Mouse (Mus musculus) lung, postnatal 36 days (tissue): Measurements from ENCODE around the gene Szt2.

Source experiments
- DNase-seq: peaks from one replicate; pipeline ENCODE4 v3.0.0; 2022; ENCODE audit warnings: mixed read lengths

Szt2 gene

DNA sequence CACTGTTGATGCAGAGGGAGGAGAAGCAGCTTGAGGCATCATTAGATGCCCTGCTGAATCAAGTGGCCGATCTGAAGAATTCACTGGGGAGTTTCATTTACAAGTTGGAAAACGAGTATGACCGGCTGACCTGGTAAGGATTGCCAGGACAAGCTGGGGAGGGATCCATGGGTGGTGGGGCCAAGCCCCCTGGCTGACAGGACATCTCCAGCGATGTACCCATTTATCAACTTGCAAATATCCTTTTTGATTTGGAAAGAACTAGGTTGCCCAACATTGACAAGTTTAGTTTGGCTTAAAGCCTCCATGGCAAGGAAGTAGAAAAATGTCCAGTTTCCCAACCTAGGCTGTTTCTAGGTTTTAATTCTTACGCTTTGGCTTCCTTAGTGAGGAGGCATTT is 1.8 kb upstream of the Szt2 start:
- DNase-seq, result no peak

GRCm38 (mm10) chr4:118402701-118403100 is 6.4 kb downstream of the Szt2 start:
- no peak for DNase-seq

DNA sequence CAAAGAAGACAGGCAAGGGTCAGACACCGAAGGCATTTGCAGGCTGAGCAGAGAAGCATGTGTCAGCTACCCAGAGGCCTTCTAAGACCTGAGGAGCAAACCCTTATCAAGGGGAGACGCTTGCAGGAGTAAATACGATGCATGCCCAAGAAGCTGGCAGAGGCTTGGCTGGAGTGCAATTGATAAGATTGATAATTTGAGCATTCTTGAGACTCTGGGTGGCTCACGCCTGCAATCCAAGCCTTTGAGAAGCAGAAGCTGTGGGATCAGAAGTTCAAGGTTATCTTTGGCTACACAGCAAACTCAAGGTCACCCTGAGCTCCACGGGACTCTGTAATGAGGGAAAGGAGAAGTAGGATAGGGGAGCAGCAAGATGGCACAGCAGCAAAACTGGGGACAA is 7.2 kb downstream of the Szt2 start:
- DNase-seq, result no peak

- DNase-seq, result no peak
These were observed 7.7 kb downstream of the Szt2 start for GRCm38 (mm10) chr4:118401421-118401820.

- DNase-seq, result peak; percentile 83
These were observed 10.7 kb downstream of the Szt2 start for GRCm38 (mm10) chr4:118398400-118398799.

- DNase-seq, result peak; percentile 72
These were observed 12.6 kb downstream of the Szt2 start for GRCm38 (mm10) chr4:118396433-118396832.

- DNase-seq, result no peak
These were observed 13.8 kb downstream of the Szt2 start for GRCm38 (mm10) chr4:118395289-118395688.

DNA sequence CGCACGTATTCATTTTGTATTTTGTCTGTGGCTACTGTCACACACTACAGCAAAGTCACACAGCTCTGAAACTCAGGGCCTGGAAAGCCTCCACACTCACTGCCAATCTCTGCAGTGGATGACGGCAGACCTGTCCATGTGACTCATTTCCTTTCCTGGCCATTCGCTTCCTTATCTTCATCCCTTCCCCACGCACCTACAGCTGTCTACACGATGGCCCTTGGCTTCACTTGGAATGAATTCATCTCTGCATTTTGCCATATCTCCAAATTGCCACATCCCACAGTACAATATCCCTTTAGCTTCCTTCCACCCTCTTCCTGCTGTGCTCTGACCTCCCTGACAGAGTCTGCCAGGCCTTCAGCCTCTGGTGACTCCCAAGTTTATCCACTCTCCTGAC is 14.6 kb downstream of the Szt2 start:
- no peak for DNase-seq

GRCm38 (mm10) chr4:118390146-118390545 is 18.9 kb downstream of the Szt2 start:
- no peak for DNase-seq

GRCm38 (mm10) chr4:118387316-118387715 is 21.8 kb downstream of the Szt2 start:
- peak; percentile 10 for DNase-seq

- DNase-seq, result no peak
These were observed 25.8 kb downstream of the Szt2 start for GRCm38 (mm10) chr4:118383271-118383670.

GRCm38 (mm10) chr4:118375999-118376398 is 33.1 kb downstream of the Szt2 start:
- no peak for DNase-seq

- no peak for DNase-seq
These were observed 37.3 kb downstream of the Szt2 start for GRCm38 (mm10) chr4:118371822-118372221.

- peak; percentile 33 for DNase-seq
These were observed 40.5 kb downstream of the Szt2 start for GRCm38 (mm10) chr4:118368616-118369015.

GRCm38 (mm10) chr4:118367551-118367950 is 41.5 kb downstream of the Szt2 start:
- DNase-seq, result no peak

DNA sequence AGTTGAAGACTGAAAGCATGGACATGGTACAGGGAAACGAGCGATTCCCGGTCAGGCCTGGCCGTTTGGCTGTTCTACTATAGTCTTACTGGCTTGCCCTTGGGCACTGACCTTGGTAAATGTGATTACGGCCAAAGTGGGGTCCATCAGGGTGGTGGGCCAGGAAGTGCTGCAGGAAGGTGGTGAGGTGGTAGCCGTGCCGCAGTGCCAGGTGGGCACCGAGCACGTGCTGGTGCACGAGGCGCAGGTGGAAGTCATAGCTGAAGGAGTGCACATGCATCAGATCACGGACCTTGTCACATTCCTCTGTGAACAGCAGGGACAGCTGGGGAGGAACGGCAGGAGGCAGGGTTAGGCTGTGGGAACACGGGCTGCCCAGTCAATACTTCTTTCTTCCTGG is 43.1 kb downstream of the Szt2 start:
- no peak for DNase-seq

- DNase-seq, result no peak
These were observed 44.4 kb downstream of the Szt2 start for GRCm38 (mm10) chr4:118364641-118365040.

DNA sequence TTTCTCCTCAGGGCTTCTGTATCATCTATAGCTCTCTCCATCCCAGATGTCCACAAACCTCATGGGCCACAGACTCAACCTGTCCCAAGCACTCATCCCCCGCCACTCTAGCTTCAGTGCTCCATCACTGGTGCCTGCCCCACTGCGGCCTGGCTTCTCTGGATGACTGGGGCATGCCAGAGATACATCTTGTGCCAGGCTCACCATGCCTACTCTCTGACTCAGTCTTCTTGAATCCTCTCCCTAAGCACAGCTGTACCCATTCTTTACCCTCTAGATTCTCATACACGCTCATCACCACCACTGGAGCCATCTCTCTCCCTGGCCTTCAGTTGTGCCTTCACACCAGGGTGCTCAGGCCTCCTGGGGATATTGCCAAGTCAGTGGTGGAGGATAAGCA is 45.1 kb downstream of the Szt2 start:
- DNase-seq, result no peak

- peak; percentile 23 for DNase-seq
These were observed 46.2 kb downstream of the Szt2 start for GRCm38 (mm10) chr4:118362879-118363278.

GRCm38 (mm10) chr4:118361451-118361850 is 47.6 kb downstream of the Szt2 start:
- DNase-seq, result no peak

- peak; percentile 79 for DNase-seq
These were observed 49.0 kb downstream of the Szt2 start for GRCm38 (mm10) chr4:118359896-118360720.

DNA sequence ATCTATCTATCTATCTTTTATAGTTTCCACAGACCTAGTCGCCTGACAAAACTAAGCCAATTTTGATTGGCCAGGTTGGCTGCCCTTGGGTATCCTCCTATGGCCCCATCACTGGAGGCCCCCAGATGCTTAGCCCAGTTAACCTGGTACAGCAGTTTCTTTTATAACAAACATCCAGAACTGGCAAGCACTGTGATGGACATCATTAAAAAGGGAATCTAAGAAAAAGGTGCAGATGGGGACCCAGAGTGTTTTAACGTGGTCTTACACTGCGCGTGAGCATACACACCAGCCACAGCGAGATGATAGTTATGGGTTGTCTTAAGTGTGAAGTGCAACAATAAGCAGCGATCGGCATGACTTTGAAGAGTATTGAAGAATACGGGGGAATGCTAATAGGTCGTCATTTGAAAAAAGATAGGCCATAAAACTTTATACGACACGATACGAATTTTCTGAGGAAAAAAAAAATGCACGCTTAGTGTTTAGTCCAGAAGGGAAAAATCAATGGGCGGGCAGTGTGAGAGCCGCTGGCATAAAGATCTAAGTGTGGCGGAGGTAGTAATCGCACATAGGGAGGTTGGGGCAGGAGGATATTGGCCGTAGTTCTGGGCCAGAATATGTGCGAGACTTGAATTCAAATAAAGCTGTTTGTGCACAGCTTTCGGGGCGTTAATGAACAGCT is 49.7 kb downstream of the Szt2 start:
- no peak for DNase-seq

DNA sequence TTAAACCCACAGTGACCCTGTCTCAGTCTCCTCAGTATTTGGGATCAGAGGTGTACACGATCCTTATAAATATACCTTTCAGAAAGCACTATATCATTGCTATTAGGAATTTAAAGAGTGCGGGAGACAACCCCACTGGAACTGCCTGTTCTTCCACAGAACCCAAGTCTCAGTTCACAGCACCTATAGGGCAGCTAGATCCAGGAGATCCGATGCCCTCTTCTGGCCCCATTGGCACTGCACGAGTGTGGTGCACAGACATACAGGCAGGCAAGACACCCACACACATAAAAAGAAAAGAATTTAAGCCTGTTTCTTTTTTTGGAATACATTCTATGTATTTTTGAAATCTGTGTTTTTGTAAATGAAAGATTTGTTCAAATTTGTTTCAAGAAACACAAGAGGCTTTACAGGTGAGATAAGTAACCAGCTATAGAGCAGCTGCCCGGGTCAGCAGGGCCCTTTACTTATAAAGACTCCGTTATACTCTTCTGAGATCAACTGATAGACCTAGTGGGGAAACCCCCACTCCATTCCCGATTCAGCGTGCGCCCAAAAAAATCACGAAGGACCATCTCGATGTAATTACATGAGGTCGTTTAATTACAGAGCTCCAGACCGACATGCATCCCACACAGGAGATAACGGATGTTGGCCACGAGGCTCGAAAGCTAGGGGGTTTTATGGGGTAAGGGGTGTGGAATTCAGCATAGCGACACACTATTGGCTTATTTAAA is 50.7 kb downstream of the Szt2 start:
- DNase-seq, result no peak

DNA sequence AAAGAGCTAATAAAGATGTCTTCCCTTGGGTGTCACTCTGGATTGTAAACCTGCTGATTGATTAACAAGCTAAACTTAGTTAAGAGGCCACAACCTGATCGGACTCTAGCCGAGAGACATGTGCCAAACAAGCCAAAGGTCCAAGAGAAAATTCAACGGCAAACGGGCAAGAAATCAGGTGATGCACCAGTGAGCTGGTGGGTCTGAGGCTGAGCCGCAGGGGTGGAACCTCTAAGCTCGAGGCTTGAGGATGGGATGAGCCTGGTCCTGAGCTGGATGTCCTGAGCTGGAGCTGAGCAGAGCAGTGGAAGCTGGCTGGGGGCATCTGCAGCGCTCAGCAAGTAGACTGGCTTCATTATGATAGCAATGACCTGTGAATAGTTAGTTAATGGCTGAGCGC is 51.6 kb downstream of the Szt2 start:
- no peak for DNase-seq
